Mouse (Mus musculus) Muller cell, postnatal 12 days (primary cell): ENCODE measurements around the gene Ecpas.

Source experiments
- DNase-seq: peaks from one replicate; pipeline ENCODE4 v3.0.0-alpha.2; 2015; ENCODE audit errors: inconsistent ontology term

Ecpas gene

GRCm38 (mm10) chr4:58911069-58911830 lies 1.3 kb downstream of the Ecpas start:
- peak; percentile 69 for DNase-seq

GRCm38 (mm10) chr4:58910175-58911068 lies 2.1 kb downstream of the Ecpas start:
- DNase-seq, result no peak

GRCm38 (mm10) chr4:58907453-58907852 lies 5.1 kb downstream of the Ecpas start:
- DNase-seq, result no peak

DNA sequence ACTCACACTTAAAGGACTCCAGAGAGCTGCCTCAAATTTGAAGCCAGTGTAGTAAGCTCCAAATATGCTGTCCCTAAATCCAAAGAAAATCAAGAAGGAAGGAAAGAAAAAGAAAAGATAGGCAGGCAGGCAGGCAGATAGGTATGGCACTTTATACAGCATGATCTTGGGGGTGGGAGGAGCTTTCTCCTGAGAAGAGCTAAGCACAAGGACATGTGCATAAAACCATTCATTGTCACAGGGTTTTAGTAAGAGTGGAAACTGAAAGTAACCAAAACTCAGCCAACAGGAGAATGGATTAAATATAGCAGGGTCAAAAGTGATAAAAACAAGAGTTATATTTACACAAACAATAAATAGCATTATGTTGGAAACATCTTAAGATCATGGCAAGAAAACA lies 14.2 kb downstream of the Ecpas start:
- no peak for DNase-seq

DNA sequence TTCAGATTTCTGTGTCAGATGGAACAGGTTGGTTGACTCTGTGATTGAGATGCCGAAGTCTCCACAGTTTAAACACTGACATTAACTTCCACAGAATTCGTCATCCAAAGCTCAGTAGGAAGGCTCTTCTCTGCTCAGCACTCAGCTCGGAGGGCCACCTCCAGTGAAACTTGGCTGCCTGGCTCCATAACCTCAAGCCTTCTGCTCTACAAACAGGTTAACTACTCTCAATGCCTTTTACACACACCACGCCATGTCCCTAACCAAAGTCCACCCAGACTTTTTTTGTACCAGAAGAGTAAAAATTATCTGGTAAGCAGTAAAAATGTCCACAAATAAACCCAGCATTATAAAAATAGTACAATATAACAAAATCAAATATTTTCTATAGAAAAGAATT lies 15.1 kb downstream of the Ecpas start:
- no peak for DNase-seq

DNA sequence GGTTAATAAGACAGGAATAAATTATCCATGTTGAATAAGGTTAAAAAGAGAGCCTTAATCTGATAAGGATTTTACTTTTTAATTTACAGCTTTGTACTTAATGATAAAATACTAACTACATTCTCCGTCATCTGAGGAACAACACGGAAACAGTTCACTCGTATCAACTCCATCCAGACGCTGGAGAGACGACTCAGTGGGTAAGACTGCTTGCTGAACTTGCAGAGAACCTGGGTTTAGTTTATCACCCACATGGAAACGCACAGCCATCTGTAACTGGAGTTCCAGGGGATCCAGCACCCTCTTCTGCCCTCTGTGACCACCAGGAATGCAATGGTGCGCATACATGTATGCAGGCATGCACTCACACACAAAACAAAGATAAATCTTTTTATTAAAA lies 18.1 kb downstream of the Ecpas start:
- no peak for DNase-seq

DNA sequence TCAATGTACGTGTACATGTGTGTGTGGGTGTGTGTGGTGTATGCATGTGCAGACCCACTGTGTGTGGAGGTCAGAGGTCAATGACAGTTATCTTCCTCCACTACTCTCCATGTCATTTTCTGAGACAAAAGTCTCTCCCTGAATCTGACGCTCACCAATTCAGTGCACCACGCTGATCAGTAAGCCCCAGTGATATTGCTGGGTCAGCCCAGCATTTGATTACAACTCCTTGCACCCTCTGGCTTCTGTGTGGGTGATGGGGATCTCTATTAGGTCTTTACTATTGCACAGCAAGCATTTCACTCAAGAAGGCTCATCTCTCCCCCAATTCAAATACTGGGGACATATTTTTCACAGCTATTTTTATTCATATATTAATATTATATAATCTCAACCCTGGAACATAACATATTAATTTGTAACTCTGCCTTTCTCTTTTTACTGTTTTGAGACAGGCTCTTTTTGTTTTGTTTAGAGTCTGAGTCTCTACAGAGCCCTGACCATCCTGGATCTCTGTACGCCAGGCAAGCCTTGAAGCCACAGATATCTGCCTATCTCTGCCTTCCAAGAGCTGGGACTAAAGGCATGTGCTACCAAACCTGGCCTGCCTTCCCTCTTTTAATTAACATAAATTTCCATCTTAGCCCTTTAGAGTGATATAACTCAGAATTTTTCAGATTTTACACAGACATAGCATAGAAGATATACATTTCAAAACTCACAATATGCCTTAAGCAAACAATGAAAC lies 22.3 kb downstream of the Ecpas start:
- no peak for DNase-seq

- no peak for DNase-seq
These were observed 24.0 kb downstream of the Ecpas start for GRCm38 (mm10) chr4:58888568-58888967.

GRCm38 (mm10) chr4:58887626-58888025 lies 24.9 kb downstream of the Ecpas start:
- peak; percentile 18 for DNase-seq

DNA sequence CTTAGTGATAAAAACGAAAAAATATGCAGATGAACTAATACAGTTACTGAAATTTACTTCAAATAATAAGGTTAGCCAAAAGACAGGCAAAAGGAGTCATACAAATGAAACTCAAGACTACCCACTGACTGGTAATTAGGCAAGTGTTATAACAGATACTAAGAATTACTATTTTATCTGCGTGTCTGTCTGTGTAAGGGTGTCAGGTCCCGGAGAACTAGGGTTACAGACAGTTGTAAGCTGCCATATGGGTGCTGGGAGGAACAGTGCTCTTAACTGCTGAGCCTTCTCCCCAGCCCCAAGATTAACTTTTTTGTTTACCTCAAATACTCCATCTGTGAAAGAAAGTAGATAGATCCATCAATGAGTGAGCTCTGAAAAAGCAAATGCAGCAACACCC lies 25.8 kb downstream of the Ecpas start:
- no peak for DNase-seq

- no peak for DNase-seq
These were observed 27.2 kb downstream of the Ecpas start for GRCm38 (mm10) chr4:58885341-58885740.

GRCm38 (mm10) chr4:58883841-58884240 lies 28.7 kb downstream of the Ecpas start:
- no peak for DNase-seq

- DNase-seq, result no peak
These were observed 38.2 kb downstream of the Ecpas start for GRCm38 (mm10) chr4:58874373-58874772.

DNA sequence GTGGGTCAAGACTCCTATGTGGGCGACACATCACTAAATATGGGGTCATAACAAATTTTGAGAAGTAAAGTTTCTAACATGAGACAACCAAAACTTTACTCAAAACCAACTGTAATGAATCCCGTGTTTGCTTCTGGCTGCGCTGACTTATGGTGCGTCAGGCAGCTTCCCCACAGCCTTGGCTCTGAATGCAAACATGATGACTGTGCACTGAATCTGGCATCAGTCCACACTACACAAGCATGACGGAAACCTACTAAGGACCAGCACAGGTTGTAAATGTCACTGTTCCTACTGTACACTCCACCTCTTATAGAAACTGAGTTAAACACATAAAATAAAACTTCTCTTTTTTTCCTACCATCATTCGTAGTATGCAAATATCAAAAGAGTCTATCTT lies 45.3 kb downstream of the Ecpas start:
- DNase-seq, result no peak

DNA sequence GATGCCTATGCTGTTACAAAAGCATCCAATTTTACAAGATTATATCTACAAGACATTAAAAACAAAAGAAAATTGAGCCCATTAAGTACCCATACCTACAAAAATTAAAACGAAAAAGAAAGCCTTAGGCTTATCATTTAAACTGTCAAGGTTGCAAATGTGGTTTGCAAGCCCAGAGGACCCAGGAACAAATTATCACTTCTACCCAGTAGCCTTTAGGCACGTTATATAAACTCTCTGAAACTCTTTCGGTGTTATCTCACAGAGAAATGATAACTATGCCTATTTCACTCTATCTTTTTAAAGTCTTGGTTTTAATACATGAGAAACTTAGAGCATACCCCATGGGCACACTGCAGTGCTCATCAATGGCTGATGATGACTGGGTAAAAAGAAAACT lies 79.6 kb downstream of the Ecpas start:
- no peak for DNase-seq

- DNase-seq, result peak; percentile 84
These were observed 86.6 kb downstream of the Ecpas start for GRCm38 (mm10) chr4:58825921-58826320.

GRCm38 (mm10) chr4:58787616-58788015 lies 124.9 kb downstream of the Ecpas start, which contains the start of gene Olfr267:
Gene Olfr267, minus strand, starts transcription at chr4:58787716.
- no peak for DNase-seq

GRCm38 (mm10) chr4:58786659-58787058 lies 125.9 kb downstream of the Ecpas start:
- DNase-seq, result no peak

- no peak for DNase-seq
These were observed 149.1 kb downstream of the Ecpas start for GRCm38 (mm10) chr4:58763417-58763816.

- DNase-seq, result no peak
These were observed 163.0 kb downstream of the Ecpas start for GRCm38 (mm10) chr4:58749510-58749909.

GRCm38 (mm10) chr4:58749101-58749500 lies 163.4 kb downstream of the Ecpas start:
- DNase-seq, result peak; percentile 56
